Mouse (Mus musculus) layer of hippocampus, postnatal 14 days (tissue): ENCODE measurements around the gene Cenpt. TPM values are rescaled to one million over a fixed set of nuclear protein-coding genes. Genes with fewer than 3 reads are reported as not detected.

Experiments
- DNase-seq, 2 experiments: peaks; one replicate each; pipeline ENCODE4 v3.0.0; 2021 to 2022; ENCODE audit warnings: low spot score in 2 of 2, mixed read lengths in 1 of 2
- total RNA-seq, 2 experiments: library from RNA; stranded (reverse); gene quantifications; 2 replicates each; pipeline ENCODE4 v1.2.3; 2021

The Cenpt gene
- total RNA-seq, 2 experiments from 2014 or later = 18.8 to 19.5 TPM

GRCm38 (mm10) chr8:105810245-105810786 lies 42.8 kb downstream of the Cenpt start:
- DNase-seq = no peak

GRCm38 (mm10) chr8:105808480-105808879 lies 44.6 kb downstream of the Cenpt start:
- DNase-seq = no peak

GRCm38 (mm10) chr8:105807766-105808165 lies 45.3 kb downstream of the Cenpt start:
- DNase-seq = no peak

GRCm38 (mm10) chr8:105805964-105806363 lies 47.1 kb downstream of the Cenpt start:
- no peak for DNase-seq

- DNase-seq = no peak
These were observed 47.7 kb downstream of the Cenpt start for GRCm38 (mm10) chr8:105805346-105805745.

- no peak for DNase-seq
These were observed 48.3 kb downstream of the Cenpt start for GRCm38 (mm10) chr8:105804797-105805196.

- DNase-seq = no peak
These were observed 51.7 kb downstream of the Cenpt start for GRCm38 (mm10) chr8:105801153-105801904.

GRCm38 (mm10) chr8:105799091-105799812 lies 53.8 kb downstream of the Cenpt start:
- peak; percentile 33 to 61 for DNase-seq

GRCm38 (mm10) chr8:105798408-105798807 lies 54.7 kb downstream of the Cenpt start:
- no peak for DNase-seq

GRCm38 (mm10) chr8:105795785-105796184 lies 57.3 kb downstream of the Cenpt start:
- no peak for DNase-seq

Other genes with a start within 250 kb of the Cenpt start
- 10 to 100 TPM; 81.6 to 86.9 TPM for gene Ripor1, start 248.0 kb downstream of the Cenpt start, total RNA-seq
- 10 to 100 TPM; 60.4 to 64.1 TPM for gene Ctcf, start 216.7 kb downstream of the Cenpt start, total RNA-seq
- not detected for gene Agrp, start 215.9 kb downstream of the Cenpt start, total RNA-seq
- gene Carmil2, start 167.0 kb downstream of the Cenpt start, total RNA-seq = 10 to 100 TPM; 64.7 to 68.4 TPM
- 10 to 100 TPM; 42.8 to 43.5 TPM for gene Acd, start 152.2 kb downstream of the Cenpt start, total RNA-seq
- gene Pard6a, start 152.1 kb downstream of the Cenpt start, total RNA-seq = 10 to 100 TPM; 36.8 to 38.4 TPM
- gene 4933405L10Rik, start 145.6 kb downstream of the Cenpt start, total RNA-seq = not detected
- 1 to 10 TPM; 8.6 to 9.0 TPM for gene Enkd1, start 145.1 kb downstream of the Cenpt start, total RNA-seq
- 10 to 100 TPM; 21.5 to 26.7 TPM for gene Gfod2, start 94.6 kb downstream of the Cenpt start, total RNA-seq
- 10 to 100 TPM; 25.5 to 26.0 TPM for gene Ranbp10, start 25.9 kb downstream of the Cenpt start, total RNA-seq
- gene Tsnaxip1, start 25.5 kb downstream of the Cenpt start, total RNA-seq = under 1 TPM; 0.24 to 0.85 TPM
- 10 to 100 TPM; 34.5 to 36.1 TPM for gene Thap11, start 1.9 kb upstream of the Cenpt start, total RNA-seq
- 10 to 100 TPM; 36.5 to 45.5 TPM for gene Nutf2, start 7.3 kb upstream of the Cenpt start, total RNA-seq
- 10 to 100 TPM; 57.2 to 66.0 TPM for gene Edc4, start 27.6 kb upstream of the Cenpt start, total RNA-seq
- gene Nrn1l, start 40.3 kb upstream of the Cenpt start, total RNA-seq = 1 to 10 TPM; 1.1 to 2.1 TPM
- 1 to 10 TPM; 7.2 to 9.0 TPM for gene Pskh1, start 47.2 kb upstream of the Cenpt start, total RNA-seq
- gene Ctrl, start 80.6 kb upstream of the Cenpt start, total RNA-seq = 1 to 10 TPM; 1.2 to 1.3 TPM
- gene Psmb10, start 85.2 kb upstream of the Cenpt start, total RNA-seq = 10 to 100 TPM; 62.8 to 71.5 TPM
- 10 to 100 TPM; 46.9 to 52.8 TPM for gene Lcat, start 90.1 kb upstream of the Cenpt start, total RNA-seq
- gene Slc12a4, start 112.8 kb upstream of the Cenpt start, total RNA-seq = 10 to 100 TPM; 28.1 to 35.8 TPM
- gene Dpep3, start 126.2 kb upstream of the Cenpt start, total RNA-seq = not detected
- 10 to 100 TPM; 17.2 to 19.5 TPM for gene Dus2, start 138.1 kb upstream of the Cenpt start, total RNA-seq
- gene Dpep2nb, start 152.7 kb upstream of the Cenpt start, total RNA-seq = not detected
- gene Ddx28, start 158.6 kb upstream of the Cenpt start, total RNA-seq = 10 to 100 TPM; 11.1 to 12.6 TPM
- 10 to 100 TPM in 1 of 2 experiments, 1 to 10 TPM in 1; 9.9 to 11.6 TPM for gene Nfatc3, start 205.6 kb upstream of the Cenpt start, total RNA-seq